Mouse (Mus musculus) neural tube, embryonic 11.5 days (tissue): ENCODE measurements at regions not wholly inside any gene's neighbourhood (a gene's known extent, or its start where the extent isn't known, plus 50 kb on each side); places are given as distances from the start of the nearest gene placed in this dataset.

Experiments
- ATAC-seq: fragments of 200-750 bp; cut with Nextera tagmentation; 2 replicates; pipeline ENCODE4 v1.8.0; 2017; ENCODE audit warnings: moderate number of reproducible peaks, mild to moderate bottlenecking, moderate TSS enrichment, moderate library complexity; ENCODE audit not compliant: insufficient read depth, low FRiP score, low TSS enrichment
- DNase-seq: peaks from one replicate; pipeline ENCODE4 v3.0.0-alpha.2; 2015; ENCODE audit warnings: low spot score
- H3K27ac ChIP-seq: fragments of 300-500 bp; sonication (generic); 2 replicates; pipeline ENCODE4 v1.5.1; 2014; ENCODE audit warnings: low read depth, mild to moderate bottlenecking, low read length
- H3K27me3 ChIP-seq: fragments of 300-500 bp; sonication (generic); 2 replicates; pipeline ENCODE4 v1.6.1; 2014; ENCODE audit warnings: mild to moderate bottlenecking, low read length, mixed read lengths; ENCODE audit not compliant: control insufficient read depth, insufficient read depth
- H3K36me3 ChIP-seq: fragments of 300-500 bp; sonication (generic); 2 replicates; pipeline ENCODE4 v1.6.1; 2014; ENCODE audit warnings: mild to moderate bottlenecking, low read length, moderate library complexity, mixed read lengths; ENCODE audit not compliant: control insufficient read depth, insufficient read depth
- H3K4me1 ChIP-seq: fragments of 300-500 bp; sonication (generic); 2 replicates; pipeline ENCODE4 v1.6.1; 2014; ENCODE audit warnings: low read length, mixed read lengths; ENCODE audit not compliant: control insufficient read depth, insufficient read depth
- H3K4me2 ChIP-seq: fragments of 300-500 bp; sonication (generic); 2 replicates; pipeline ENCODE4 v1.6.1; 2014; ENCODE audit warnings: low read depth, mild to moderate bottlenecking, moderate library complexity
- H3K4me3 ChIP-seq: fragments of 300-500 bp; sonication (generic); 2 replicates; pipeline ENCODE4 v1.5.1; 2014; ENCODE audit warnings: low read depth, low read length
- H3K9ac ChIP-seq: fragments of 300-500 bp; sonication (generic); 2 replicates; pipeline ENCODE4 v1.6.1; 2014; ENCODE audit warnings: mild to moderate bottlenecking, low read length
- H3K9me3 ChIP-seq: fragments of 300-500 bp; sonication (generic); 2 replicates; pipeline ENCODE4 v1.6.1; 2016; ENCODE audit warnings: low read length; ENCODE audit not compliant: control insufficient read depth
- WGBS: fragments of 180-500 bp; shearing (Covaris S2); extraction: QIAGEN DNeasy Blood & Tissue Kit; methylation state at CpG from one replicate; pipeline ENCODE4 v1.1.7; 2014; 5-methylcytosine and 5-hydroxymethylcytosine counted together

GRCm38 (mm10) chr7:69599866-69600265 lies 766.7 kb downstream of the Nr2f2 start:
- Histone ChIP-seq H3K27me3 (no peaks in the 10 kb centered on the region), H3K4me1 (no peaks in the 10 kb centered on the region), H3K36me3 (no peaks in the 10 kb centered on the region), H3K9ac (no peak overlapping the region), H3K4me2 (no peak overlapping the region), H3K27ac (no peak overlapping the region), H3K9me3 (no peaks in the 10 kb centered on the region), H3K4me3 (no peak overlapping the region)
- 75% methylated on average over 3 of the region's 3 CpGs for WGBS
- ATAC-seq: no peak
- DNase-seq: no peak

- no peak overlapping the region for H3K4me2 ChIP-seq
- WGBS: 45% methylated on average over 6 of the region's 6 CpGs
These were observed 780.8 kb downstream of the Nr2f2 start for GRCm38 (mm10) chr7:69585716-69586115.

DNA sequence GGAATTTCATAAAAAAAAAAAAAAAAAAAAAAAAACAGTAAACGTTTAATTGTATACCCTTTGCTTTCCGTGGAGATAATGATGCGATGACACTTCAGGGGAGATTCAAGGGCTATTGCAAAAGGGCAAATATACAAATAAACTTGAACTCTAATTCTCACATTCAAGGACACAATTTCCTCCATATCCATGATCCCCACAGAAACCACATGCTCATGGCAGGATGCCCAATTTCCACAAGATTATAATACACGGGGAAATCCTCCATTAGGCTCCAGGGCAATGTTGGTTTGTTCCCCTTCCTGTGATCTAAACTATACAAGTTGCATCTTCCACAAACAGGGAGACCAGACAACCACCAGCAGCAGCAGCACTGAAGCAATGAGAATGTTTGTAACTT lies 781.4 kb downstream of the Nr2f2 start:
- H3K4me1 ChIP-seq: no peaks in the 10 kb centered on the region
- no peak overlapping the region for H3K4me2 ChIP-seq
- no peaks in the 10 kb centered on the region for H3K36me3 ChIP-seq
- no peak overlapping the region for H3K4me3 ChIP-seq
- no peak overlapping the region for H3K27ac ChIP-seq
- ATAC-seq: no peak
- 83% methylated on average over 4 of the region's 4 CpGs for WGBS
- no peaks in the 10 kb centered on the region for H3K9me3 ChIP-seq
- H3K27me3 ChIP-seq: no peaks in the 10 kb centered on the region
- DNase-seq: no peak
- H3K9ac ChIP-seq: no peak overlapping the region

More at GRCm38 (mm10) chr7:69585716-69586115, 780.8 kb downstream of the Nr2f2 start:
- peak; percentile 12 for DNase-seq
- Histone ChIP-seq H3K9ac (no peak overlapping the region), H3K9me3 (no peaks in the 10 kb centered on the region), H3K4me3 (no peak overlapping the region), H3K27me3 (no peaks in the 10 kb centered on the region), H3K36me3 (no peaks in the 10 kb centered on the region), H3K27ac (no peak overlapping the region), H3K4me1 (no peaks in the 10 kb centered on the region)
- no peak for ATAC-seq

GRCm38 (mm10) chr7:69584516-69584915 lies 782.0 kb downstream of the Nr2f2 start:
- WGBS: 81% methylated on average over 2 of the region's 2 CpGs
- ATAC-seq (no peak), DNase-seq (no peak)
- Histone ChIP-seq H3K9me3 (no peaks in the 10 kb centered on the region), H3K36me3 (no peaks in the 10 kb centered on the region), H3K4me3 (no peak overlapping the region), H3K27ac (no peak overlapping the region), H3K4me1 (no peaks in the 10 kb centered on the region), H3K4me2 (no peak overlapping the region), H3K9ac (no peak overlapping the region), H3K27me3 (no peaks in the 10 kb centered on the region)

DNA sequence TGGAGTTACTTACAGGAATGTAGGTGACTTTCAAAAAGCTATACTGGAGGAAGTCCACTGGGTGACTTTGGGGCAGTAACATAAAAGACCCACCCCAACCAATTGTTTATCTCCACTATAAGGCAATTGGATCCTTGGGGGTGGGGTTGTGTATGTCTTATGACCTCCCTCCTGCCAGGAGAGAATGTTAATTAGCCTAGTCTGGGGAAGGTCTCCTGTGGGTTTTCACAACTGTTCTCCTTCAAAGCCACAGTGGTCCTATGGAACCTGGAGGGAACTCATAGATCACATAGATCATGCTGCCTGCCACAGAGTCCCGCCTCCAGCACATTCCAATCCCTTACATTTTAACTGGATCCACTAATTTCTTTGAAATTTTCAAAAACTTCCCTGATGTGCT lies 782.6 kb downstream of the Nr2f2 start:
- no peak overlapping the region for H3K27ac ChIP-seq
- no peaks in the 10 kb centered on the region for H3K9me3 ChIP-seq
- no peaks in the 10 kb centered on the region for H3K27me3 ChIP-seq
- no peaks in the 10 kb centered on the region for H3K36me3 ChIP-seq
- no peak overlapping the region for H3K4me3 ChIP-seq
- ATAC-seq: no peak
- H3K4me2 ChIP-seq: no peak overlapping the region
- WGBS: 29% methylated on average over 1 of the region's 1 CpGs
- H3K4me1 ChIP-seq: no peaks in the 10 kb centered on the region
- DNase-seq: no peak
- H3K9ac ChIP-seq: no peak overlapping the region

DNA sequence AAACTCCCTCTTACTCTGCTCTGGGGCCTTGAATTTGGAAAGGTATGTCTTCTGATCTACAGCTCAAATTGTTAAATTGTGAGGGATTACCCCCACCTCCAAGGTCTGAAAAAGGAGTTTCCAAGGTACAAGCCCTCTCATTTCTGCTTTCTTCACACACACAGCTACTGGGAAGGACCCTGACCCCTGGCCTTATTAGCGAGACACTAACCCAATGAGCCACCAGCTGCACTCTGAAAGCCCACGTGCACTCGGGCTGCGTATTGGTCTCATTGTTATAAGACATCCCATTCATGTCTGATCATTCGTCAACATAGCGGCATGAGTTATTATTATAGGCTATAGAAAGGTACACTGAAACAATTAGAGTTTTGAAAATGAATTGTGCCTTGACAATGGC lies 784.9 kb downstream of the Nr2f2 start:
- no peaks in the 10 kb centered on the region for H3K27me3 ChIP-seq
- H3K36me3 ChIP-seq: no peaks in the 10 kb centered on the region
- ATAC-seq (no peak), DNase-seq (peak; percentile 36)
- no peaks in the 10 kb centered on the region for H3K9me3 ChIP-seq
- no peak overlapping the region for H3K27ac ChIP-seq
- WGBS: 37% methylated on average over 6 of the region's 6 CpGs
- no peak overlapping the region for H3K4me2 ChIP-seq
- no peak overlapping the region for H3K4me3 ChIP-seq
- H3K4me1 ChIP-seq: no peaks in the 10 kb centered on the region
- no peak overlapping the region for H3K9ac ChIP-seq

- whole genome bisulfite sequencing: 14% methylated on average over 18 of the region's 18 CpGs
- Histone ChIP-seq H3K36me3 (no peaks in the 10 kb centered on the region), H3K27ac (no peak overlapping the region), H3K4me2 (no peak overlapping the region), H3K4me1 (no peaks in the 10 kb centered on the region), H3K9ac (no peak overlapping the region), H3K9me3 (no peaks in the 10 kb centered on the region), H3K27me3 (no peaks in the 10 kb centered on the region), H3K4me3 (no peak overlapping the region)
- ATAC-seq (peak; percentile 63), DNase-seq (peak; percentile 40)
These were observed 787.4 kb downstream of the Nr2f2 start for GRCm38 (mm10) chr7:69578958-69579810.

- Histone ChIP-seq H3K27ac (no peak overlapping the region), H3K9me3 (no peaks in the 10 kb centered on the region), H3K4me3 (no peak overlapping the region), H3K36me3 (no peaks in the 10 kb centered on the region), H3K4me1 (no peaks in the 10 kb centered on the region), H3K27me3 (no peaks in the 10 kb centered on the region), H3K4me2 (no peak overlapping the region), H3K9ac (no peak overlapping the region)
- no peak for DNase-seq
- WGBS: 69% methylated on average over 6 of the region's 6 CpGs
- ATAC-seq: no peak
These were observed 788.8 kb downstream of the Nr2f2 start for GRCm38 (mm10) chr7:69577754-69578153.

DNA sequence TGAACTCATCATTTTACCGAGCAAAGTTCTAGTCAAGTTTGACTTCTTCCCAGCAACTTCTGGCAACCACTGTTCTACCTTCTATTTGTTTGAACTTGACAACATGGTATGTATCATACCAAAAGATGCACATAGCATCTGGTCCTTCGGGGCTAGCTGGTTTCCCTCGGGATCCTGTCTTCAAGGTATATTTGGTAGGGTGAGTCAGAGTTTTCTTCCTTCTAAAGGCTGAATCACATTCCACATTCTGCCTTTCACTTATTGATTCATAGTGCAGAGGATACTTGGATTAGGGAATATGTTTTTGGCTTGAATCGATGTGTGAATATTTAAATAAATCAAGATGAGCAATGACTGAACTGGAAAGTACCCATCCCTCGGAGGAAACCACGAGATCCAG lies 789.9 kb downstream of the Nr2f2 start:
- no peaks in the 10 kb centered on the region for H3K27me3 ChIP-seq
- no peaks in the 10 kb centered on the region for H3K36me3 ChIP-seq
- ATAC-seq: no peak
- H3K9ac ChIP-seq: no peak overlapping the region
- no peaks in the 10 kb centered on the region for H3K4me1 ChIP-seq
- H3K27ac ChIP-seq: no peak overlapping the region
- no peak for DNase-seq
- H3K4me2 ChIP-seq: no peak overlapping the region
- H3K4me3 ChIP-seq: no peak overlapping the region
- WGBS: 88% methylated on average over 6 of the region's 6 CpGs
- H3K9me3 ChIP-seq: no peaks in the 10 kb centered on the region
